ENCODE assay signal across 8 mouse cellular contexts in genomic region chr19:23140689-23141317, GRCm38 (mm10). TPM values are rescaled to one million over a fixed set of nuclear protein-coding genes. Genes with fewer than 3 reads are reported as not detected.
DNase-seq lines count a peak whose midpoint lies in the region; ATAC-seq and TF ChIP-seq lines count a peak whose summit lies in the region.

TSS of gene Klf9 (plus strand) at chr19:23141226.

- WGBS in forebrain, embryonic 14.5 days: under 1% methylated on average over 52 of the region's 52 CpGs
- under 1% methylated on average over 52 of the region's 52 CpGs for WGBS in liver, embryonic 16.5 days (ENCODE audit: insufficient replicate concordance)
- WGBS in neural tube, embryonic 12.5 days: under 1% methylated on average over 52 of the region's 52 CpGs

- no peaks in the 10 kb centered on the region for H3K4me1 ChIP-seq in ES-Bruce4 (ENCODE audit: control insufficient read depth, insufficient read depth, low read length)
- H3K4me1 ChIP-seq in forebrain, embryonic 14.5 days (ENCODE audit: control insufficient read depth, insufficient read depth, low read length): peaks cover 12% of the 10 kb centered on the region
- H3K4me1 ChIP-seq in liver, embryonic 16.5 days (ENCODE audit: control insufficient read depth, low read depth, low read length): peaks cover 31% of the 10 kb centered on the region
- H3K4me1 ChIP-seq in neural tube, embryonic 12.5 days: peaks cover 27% of the 10 kb centered on the region

- H3K4me2 ChIP-seq in forebrain, embryonic 14.5 days (ENCODE audit: low read length): peak within 1 kb of the TSS; percentile 99
- peak within 1 kb of the TSS; percentile 98 for H3K4me2 ChIP-seq in liver, embryonic 16.5 days (ENCODE audit: low read depth, low read length)
- peak within 1 kb of the TSS; percentile 98 for H3K4me2 ChIP-seq in neural tube, embryonic 12.5 days (replicated peaks)

- no peak for TF ChIP-seq CTCF in ES-Bruce4 (IDR thresholded peaks at IDR 0.05; ENCODE audit: low read depth, low read length)

- H3K36me3 ChIP-seq in ES-Bruce4 (ENCODE audit: control insufficient read depth, insufficient read depth, low read length, poor library complexity, severe bottlenecking): peaks cover 17% of the 10 kb centered on the region
- no peaks in the 10 kb centered on the region for H3K36me3 ChIP-seq in forebrain, embryonic 14.5 days (ENCODE audit: control insufficient read depth, insufficient read depth, low read length)
- no peaks in the 10 kb centered on the region for H3K36me3 ChIP-seq in liver, embryonic 16.5 days (ENCODE audit: control insufficient read depth, insufficient read depth)
- no peaks in the 10 kb centered on the region for H3K36me3 ChIP-seq in neural tube, embryonic 12.5 days

- peak; percentile 79 for TF ChIP-seq EP300 in ES-Bruce4 (IDR thresholded peaks at IDR 0.05; ENCODE audit: insufficient read depth, low read depth, low read length)

- peak; percentile 95 for DNase-seq in cerebellum, adult 11-12 months
- DNase-seq in forebrain, embryonic 14.5 days (ENCODE audit: low spot score): peak; percentile 96
- peak; percentile 97 for DNase-seq in heart, postnatal 10 days
- peak; percentile 90 to 95 for DNase-seq in kidney, postnatal 4 days
- peak; percentile 99 for DNase-seq in telencephalon, adult 2 months (ENCODE audit: low read depth, low spot score)

- TF ChIP-seq POLR2A in ES-Bruce4 (IDR thresholded peaks at IDR 0.05; ENCODE audit: insufficient read depth, low read length): peak; percentile 22

- H3K27ac ChIP-seq in ES-Bruce4 (ENCODE audit: insufficient read depth, low read length): peak within 1 kb of the TSS; percentile 95
- no peak within 1 kb of the TSS for H3K27ac ChIP-seq in forebrain, embryonic 14.5 days (ENCODE audit: low read depth, low read length)
- H3K27ac ChIP-seq in liver, embryonic 16.5 days (ENCODE audit: low read length): peak within 1 kb of the TSS; percentile 85
- no peak within 1 kb of the TSS for H3K27ac ChIP-seq in neural tube, embryonic 12.5 days

- peak within 1 kb of the TSS; percentile 77 for H3K4me3 ChIP-seq in ES-Bruce4 (ENCODE audit: low read depth, low read length)
- peak within 1 kb of the TSS; percentile 59 for H3K4me3 ChIP-seq in forebrain, embryonic 14.5 days (ENCODE audit: low read depth, low read length)
- H3K4me3 ChIP-seq in liver, embryonic 16.5 days (ENCODE audit: low read depth, low read length): peak within 1 kb of the TSS; percentile 71
- peak within 1 kb of the TSS; percentile 53 for H3K4me3 ChIP-seq in neural tube, embryonic 12.5 days

- H3K27me3 ChIP-seq in ES-Bruce4 (ENCODE audit: control insufficient read depth, insufficient read depth, low read length, poor library complexity, severe bottlenecking): no peaks in the 10 kb centered on the region
- H3K27me3 ChIP-seq in forebrain, embryonic 14.5 days (replicated peaks; ENCODE audit: control insufficient read depth, insufficient read depth, low read length): peaks cover 26% of the 10 kb centered on the region
- H3K27me3 ChIP-seq in liver, embryonic 16.5 days (ENCODE audit: control insufficient read depth, insufficient read depth, low read depth, low read length): peaks cover 23% of the 10 kb centered on the region
- H3K27me3 ChIP-seq in neural tube, embryonic 12.5 days (replicated peaks): peaks cover 56% of the 10 kb centered on the region

- no peaks in the 10 kb centered on the region for H3K9me3 ChIP-seq in ES-Bruce4 (replicated peaks; ENCODE audit: control insufficient read depth, insufficient read depth, low read length, poor library complexity, severe bottlenecking)
- no peaks in the 10 kb centered on the region for H3K9me3 ChIP-seq in forebrain, embryonic 14.5 days (replicated peaks; ENCODE audit: control insufficient read depth, low read length)
- H3K9me3 ChIP-seq in liver, embryonic 16.5 days (replicated peaks; ENCODE audit: control insufficient read depth, low read length): no peaks in the 10 kb centered on the region
- no peaks in the 10 kb centered on the region for H3K9me3 ChIP-seq in neural tube, embryonic 12.5 days

- peak within 1 kb of the TSS; percentile 93 for H3K9ac ChIP-seq in ES-Bruce4 (ENCODE audit: low read depth, poor library complexity, severe bottlenecking)
- peak within 1 kb of the TSS; percentile 60 for H3K9ac ChIP-seq in forebrain, embryonic 14.5 days (ENCODE audit: low read length)
- peak within 1 kb of the TSS; percentile 72 for H3K9ac ChIP-seq in liver, embryonic 16.5 days (ENCODE audit: low read depth, low read length)
- peak within 1 kb of the TSS; percentile 51 for H3K9ac ChIP-seq in neural tube, embryonic 12.5 days

- intact Hi-C loops in heart, postnatal 10 days (cut with DNase I): loop anchor here (5.0 kb wide), 1 partner anchor 86 kb away; no protein-coding TSS in a partner anchor

- peak; percentile 93 for ATAC-seq in forebrain, embryonic 14.5 days
- ATAC-seq in liver, embryonic 16.5 days (ENCODE audit: low read depth): peak; percentile 85
- ATAC-seq in neural tube, embryonic 12.5 days (ENCODE audit: low FRiP score, low read depth): peak; percentile 91

RNA-seq across cellular contexts. Expression of gene Klf9, which starts in this region (rescaled TPM):
- 73.8 and 77.1 TPM in 2 replicates for polyA plus RNA-seq in ES-Bruce4 (2011; ENCODE audit: insufficient read depth, insufficient read length, low read depth, missing spikeins)
- 0.97 and 1.1 TPM in 2 replicates for polyA plus RNA-seq in forebrain, embryonic 14.5 days (2014; fragmentation: Nextera tagmentation; extraction: Ambion mirVana)
- total RNA-seq in heart, postnatal 10 days (2021): 100 to 1,000 TPM in 1 of 2 experiments, 10 to 100 TPM in 1; 67.7 to 119 TPM
- polyA plus RNA-seq in liver, embryonic 16.5 days (2015; fragmentation: Nextera tagmentation; extraction: Ambion mirVana): 0.82 and 0.90 TPM in 2 replicates
- polyA plus RNA-seq in neural tube, embryonic 12.5 days (2016; fragmentation: Nextera tagmentation; extraction: Ambion mirVana): 1.9 and 2.0 TPM in 2 replicates

Comparison
In these comparisons a context has a peak if more than half of its experiments do, and no peak if none do; other contexts are left out.
1. RNA of gene Klf9 (polyA plus RNA-seq): 73.8 to 77.1 TPM in ES-Bruce4; 1.9 to 2.0 TPM in neural tube, embryonic 12.5 days, 0.97 to 1.1 TPM in forebrain, embryonic 14.5 days and 0.82 to 0.90 TPM in liver, embryonic 16.5 days; every median in the first group is over 10 times any median in the second.
2. Peak in ATAC-seq, H3K4me3 ChIP-seq, H3K27ac ChIP-seq, H3K9ac ChIP-seq and H3K4me2 ChIP-seq in liver, embryonic 16.5 days; RNA of the gene not detected or under 1 TPM.
3. Peak in every context shown above with its lines, with median percentiles within 50 percentile points of each other: H3K4me3 ChIP-seq, H3K9ac ChIP-seq, DNase-seq, ATAC-seq and H3K4me2 ChIP-seq.